Mouse (Mus musculus): ENCODE measurements at regions not wholly inside any gene's neighbourhood (a gene's known extent, or its start where the extent isn't known, plus 50 kb on each side); places are given as distances from the start of the nearest gene placed in this dataset.

GRCm38 (mm10) chr14:62196776-62197175, 95.6 kb upstream of the Rnaseh2b start:
- TF ChIP-seq CHD2 (IDR thresholded peaks at IDR 0.05; ENCODE audit: low read depth, low read length) (no peak), MAFK (IDR thresholded peaks at IDR 0.05; ENCODE audit: insufficient read depth, low read depth, low read length) (no peak), ZC3H11A (IDR thresholded peaks at IDR 0.05; ENCODE audit: borderline replicate concordance, low read depth, low read length) (no peak)

Measured in ES-E14 (cell line).